Mouse (Mus musculus): ENCODE measurements at regions not wholly inside any gene's neighbourhood (a gene's known extent, or its start where the extent isn't known, plus 50 kb on each side); places are given as distances from the start of the nearest gene placed in this dataset.

- TF ChIP-seq CTCF (IDR thresholded peaks at IDR 0.05; ENCODE audit: low read depth, low read length) = no peak
- no peak for TF ChIP-seq POLR2A (IDR thresholded peaks at IDR 0.05; ENCODE audit: insufficient read depth, low read length)
These were observed 69.3 kb upstream of the 4933415F23Rik start for GRCm38 (mm10) chr1:23171336-23171735.
